Mouse (Mus musculus) embryo, embryonic 10 days (tissue): Measurements from ENCODE around the gene Gtf2a1l.

Experiments
- DNase-seq: peaks from one replicate; pipeline ENCODE4 v3.0.0-alpha.2; 2015; ENCODE audit warnings: low spot score

Gene Gtf2a1l

GRCm38 (mm10) chr17:88668452-88668851 is at the start of gene Gtf2a1l:
Gtf2a1l (plus strand) TSS chr17:88668660.
- DNase-seq, result peak; percentile 63

- DNase-seq, result no peak
Measured at GRCm38 (mm10) chr17:88620935-88621334, 47.5 kb upstream of the Gtf2a1l start.

DNA sequence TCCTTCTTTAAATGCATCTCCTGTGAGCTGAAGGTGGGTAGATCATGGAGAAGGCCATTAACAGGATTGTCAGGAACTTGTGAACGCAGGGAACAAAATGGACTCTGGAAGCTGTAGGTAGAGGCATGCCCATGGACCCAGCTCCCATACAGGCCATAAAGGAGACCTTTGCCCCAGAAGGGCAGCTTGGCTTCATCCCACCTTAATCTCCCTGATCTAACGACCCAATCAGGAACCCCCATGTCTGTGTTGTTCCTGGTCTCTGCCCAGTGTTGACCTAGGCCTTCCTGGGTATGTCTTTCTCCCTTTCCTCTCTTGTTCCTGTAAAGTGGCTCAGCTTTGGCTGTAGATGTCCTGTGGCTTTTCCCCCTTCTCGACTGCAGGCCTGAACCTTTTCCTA is 47.1 kb upstream of the Gtf2a1l start:
- DNase-seq, result no peak

DNA sequence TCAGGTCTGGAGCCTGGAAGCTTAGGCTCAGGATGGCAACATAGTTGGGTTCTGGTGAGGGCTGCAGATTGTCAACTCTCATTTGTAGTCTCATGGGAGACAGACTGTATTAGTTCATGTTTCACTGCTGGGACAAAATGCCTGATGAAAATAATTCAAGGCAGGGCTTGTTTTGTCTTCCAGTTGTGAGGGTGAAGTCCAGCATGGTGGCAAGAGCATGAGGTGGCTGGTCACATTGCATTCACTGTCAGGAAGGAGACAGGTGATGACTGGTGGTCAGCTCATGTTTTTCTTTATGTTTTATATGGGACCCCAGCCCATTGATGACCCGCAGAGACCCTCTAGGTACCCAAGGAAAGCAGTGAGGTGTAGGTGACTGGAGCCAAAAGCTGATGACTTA is 45.7 kb upstream of the Gtf2a1l start:
- no peak for DNase-seq

GRCm38 (mm10) chr17:88624386-88624785 is 44.1 kb upstream of the Gtf2a1l start:
- no peak for DNase-seq

DNA sequence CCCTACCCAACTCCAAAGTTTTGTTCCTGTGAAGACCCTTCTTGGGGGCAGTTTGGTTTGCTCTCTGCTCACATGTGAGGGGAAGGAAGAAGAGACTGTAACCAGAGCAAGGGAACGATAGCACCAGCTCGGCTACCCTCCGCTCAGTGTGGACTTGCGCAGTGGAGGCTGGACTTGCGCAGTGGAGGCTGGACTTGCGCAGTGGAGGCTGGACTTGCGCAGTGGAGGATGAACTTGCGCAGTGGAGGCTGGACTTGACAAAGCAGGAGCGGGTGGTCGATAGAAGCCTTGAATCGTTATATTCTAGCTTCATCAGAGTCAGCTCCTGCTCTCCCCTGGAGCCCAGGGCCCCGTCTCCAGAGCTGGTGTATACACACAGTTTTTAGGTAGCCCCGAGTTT is 43.1 kb upstream of the Gtf2a1l start:
- no peak for DNase-seq

GRCm38 (mm10) chr17:88625931-88626330 is 42.5 kb upstream of the Gtf2a1l start:
- DNase-seq, result no peak

- peak; percentile 42 for DNase-seq
Measured at GRCm38 (mm10) chr17:88626347-88626811, 42.1 kb upstream of the Gtf2a1l start.

GRCm38 (mm10) chr17:88627150-88627549 is 41.3 kb upstream of the Gtf2a1l start:
- DNase-seq, result no peak

DNA sequence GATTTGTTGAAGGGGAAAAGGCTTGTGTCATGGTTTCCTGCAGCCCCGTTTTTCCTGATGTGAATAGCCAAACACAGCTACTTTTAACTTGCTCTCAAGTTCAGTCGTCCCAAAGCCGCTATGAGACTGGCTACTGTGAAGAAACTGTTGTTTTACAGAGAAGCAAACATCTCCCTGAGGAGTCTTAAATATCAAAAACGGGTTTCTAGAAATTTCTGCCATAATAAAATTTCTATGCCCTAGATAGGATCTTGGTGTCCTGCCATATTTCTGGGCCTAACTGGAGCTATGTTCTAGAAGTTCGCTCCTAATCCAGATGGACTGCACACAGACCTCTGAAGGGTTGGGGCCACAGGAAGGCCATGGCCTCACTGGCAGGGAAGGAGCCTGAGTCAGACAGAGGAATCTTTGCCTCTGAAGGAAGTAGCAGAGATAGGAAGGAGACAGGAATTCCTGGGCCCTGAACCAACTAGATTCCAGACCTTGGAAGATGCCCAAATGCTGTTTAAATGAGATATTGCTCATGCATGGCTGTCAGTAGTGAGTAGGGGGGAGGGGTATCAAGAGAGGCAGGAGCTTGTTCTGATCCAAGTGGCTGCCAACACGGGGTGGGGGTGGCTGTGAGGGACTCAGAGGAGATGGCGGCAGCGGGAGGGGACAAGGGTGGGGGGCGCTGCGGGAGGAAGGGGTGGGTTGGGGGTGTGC is 39.6 kb upstream of the Gtf2a1l start:
- DNase-seq, result peak; percentile 10

DNA sequence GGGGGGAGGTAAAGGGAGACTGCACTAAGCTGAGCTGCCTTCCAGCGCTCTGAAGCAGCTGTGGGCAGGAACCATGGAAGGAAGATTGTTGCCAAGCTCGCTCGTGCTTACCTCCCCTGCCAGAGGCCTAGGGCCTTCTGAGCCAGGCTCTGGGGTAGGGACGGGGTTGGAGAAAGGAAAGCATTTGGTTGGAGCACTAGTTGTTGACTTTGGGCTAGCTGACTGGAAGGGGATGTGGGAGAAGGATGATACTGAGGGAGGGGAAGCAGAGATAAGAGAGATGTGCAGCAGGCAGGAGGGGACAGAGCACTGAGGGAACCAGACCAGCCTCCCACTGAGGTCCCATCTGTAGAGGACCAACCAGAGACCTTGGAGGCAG is 39.1 kb upstream of the Gtf2a1l start:
- no peak for DNase-seq

GRCm38 (mm10) chr17:88629931-88630553 is 38.4 kb upstream of the Gtf2a1l start:
- DNase-seq, result peak; percentile 44

- no peak for DNase-seq
Measured at GRCm38 (mm10) chr17:88630554-88630948, 37.9 kb upstream of the Gtf2a1l start.

DNA sequence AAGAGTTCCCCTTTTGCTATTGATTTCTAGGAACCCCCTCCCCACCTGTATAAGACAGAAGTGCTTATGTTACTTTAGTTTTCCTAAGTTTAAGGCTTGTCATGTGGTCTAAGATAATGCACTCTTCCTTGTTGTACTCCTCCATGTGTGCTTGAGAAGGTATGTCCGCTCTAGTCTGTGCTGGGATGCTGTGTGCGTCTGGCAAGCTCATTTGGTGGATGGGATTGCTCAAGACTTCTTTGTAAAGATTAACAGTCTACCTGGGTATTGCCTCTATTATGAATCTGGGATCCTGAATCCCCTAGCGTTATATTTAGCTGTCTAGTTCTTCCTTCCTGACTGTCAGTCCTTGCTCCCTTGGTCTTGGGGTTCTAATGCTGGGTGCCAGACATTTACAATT is 35.8 kb upstream of the Gtf2a1l start:
- no peak for DNase-seq

DNA sequence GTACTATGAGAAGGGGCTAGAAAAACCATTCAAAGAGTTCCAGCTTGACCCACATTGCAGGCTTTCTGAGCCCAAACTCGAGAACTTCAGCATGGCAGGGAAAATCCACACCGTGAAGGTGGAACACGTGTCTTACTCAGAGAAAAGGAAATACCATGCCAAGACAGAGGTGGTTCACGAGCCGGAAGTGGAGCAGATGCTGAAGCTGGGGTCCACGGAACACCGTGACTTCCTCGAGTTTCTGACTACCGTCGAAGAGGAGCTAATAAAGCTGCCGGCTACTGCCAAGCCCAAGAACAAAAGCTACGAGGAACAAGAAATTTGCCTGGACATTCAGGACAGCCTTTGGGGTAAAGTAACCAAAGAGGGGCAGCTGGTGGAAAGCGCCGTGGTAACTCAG is 32.4 kb upstream of the Gtf2a1l start:
- no peak for DNase-seq

GRCm38 (mm10) chr17:88636587-88636986 is 31.9 kb upstream of the Gtf2a1l start:
- DNase-seq, result peak; percentile 72

- DNase-seq, result peak; percentile 79
Measured at GRCm38 (mm10) chr17:88641012-88641411, 27.4 kb upstream of the Gtf2a1l start.

- no peak for DNase-seq
Measured at GRCm38 (mm10) chr17:88641836-88642235, 26.6 kb upstream of the Gtf2a1l start.

DNA sequence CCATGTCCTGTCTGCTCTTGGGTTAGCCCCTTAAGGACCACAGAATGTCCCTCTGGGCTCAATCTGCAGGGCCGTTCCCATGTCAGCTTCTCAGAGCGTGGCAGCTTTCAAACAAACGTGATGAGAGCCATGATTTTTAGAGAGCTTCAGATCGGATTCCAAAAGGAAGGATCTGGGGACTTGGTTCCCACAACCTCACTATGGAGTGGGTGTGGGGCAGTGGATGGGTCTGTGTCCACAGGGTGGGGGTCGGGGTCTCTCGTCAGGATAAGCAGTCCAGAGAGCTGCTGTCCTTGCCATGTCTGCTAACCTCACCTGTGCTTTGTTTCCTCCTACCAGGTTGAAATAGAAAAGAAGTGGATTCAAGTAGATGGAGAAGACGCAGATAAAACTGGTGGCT is 23.6 kb upstream of the Gtf2a1l start:
- DNase-seq, result no peak

- DNase-seq, result no peak
Measured at GRCm38 (mm10) chr17:88645299-88645698, 23.2 kb upstream of the Gtf2a1l start.

DNA sequence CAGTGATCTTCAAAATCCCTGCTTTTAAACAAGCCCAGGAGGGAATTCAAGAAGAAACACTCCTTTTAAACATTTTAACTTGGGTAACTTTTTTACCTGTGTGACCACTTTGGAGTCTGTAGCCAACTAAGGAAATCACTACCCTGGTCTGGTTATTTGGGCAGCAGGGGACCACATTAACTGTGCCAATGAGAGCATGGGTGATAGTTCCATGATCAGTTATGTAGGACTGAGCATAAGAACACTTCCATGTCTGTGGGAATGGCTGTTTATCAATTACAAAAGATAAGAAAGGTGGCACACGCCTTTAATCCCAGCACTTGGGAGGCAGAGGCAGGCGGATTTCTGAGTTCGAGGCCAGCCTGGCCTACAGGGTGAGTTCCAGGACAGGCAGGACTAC is 21.3 kb upstream of the Gtf2a1l start:
- no peak for DNase-seq

DNA sequence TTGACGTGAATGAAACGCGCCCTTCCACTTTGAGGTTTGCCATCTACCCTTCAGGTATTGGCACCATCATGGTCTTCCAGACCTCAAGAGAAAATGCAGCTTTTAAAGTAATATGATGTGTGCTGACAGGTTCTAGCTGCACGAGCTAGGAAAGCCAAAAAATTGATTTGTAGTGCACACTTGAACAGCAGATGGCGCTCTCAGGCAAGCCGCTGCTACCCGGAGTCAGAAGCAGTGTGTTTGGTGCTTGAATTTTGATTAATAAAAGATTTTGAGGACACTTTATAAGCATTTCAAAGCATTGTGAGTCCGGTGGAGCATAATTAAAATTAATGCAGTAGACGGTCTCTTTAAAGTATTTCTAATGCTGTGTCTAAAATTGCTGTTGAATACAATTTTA is 16.4 kb upstream of the Gtf2a1l start:
- peak; percentile 82 for DNase-seq

- peak; percentile 81 for DNase-seq
Measured at GRCm38 (mm10) chr17:88652702-88653374, 15.6 kb upstream of the Gtf2a1l start.
